Mouse (Mus musculus): Measurements from ENCODE around the gene Olfr527. TPM values are rescaled to one million over a fixed set of nuclear protein-coding genes. Genes with fewer than 3 reads are reported as not detected.

Gene Olfr527
- not detected in 2 replicates for polyA plus RNA-seq (2012; rRNA removed)

DNA sequence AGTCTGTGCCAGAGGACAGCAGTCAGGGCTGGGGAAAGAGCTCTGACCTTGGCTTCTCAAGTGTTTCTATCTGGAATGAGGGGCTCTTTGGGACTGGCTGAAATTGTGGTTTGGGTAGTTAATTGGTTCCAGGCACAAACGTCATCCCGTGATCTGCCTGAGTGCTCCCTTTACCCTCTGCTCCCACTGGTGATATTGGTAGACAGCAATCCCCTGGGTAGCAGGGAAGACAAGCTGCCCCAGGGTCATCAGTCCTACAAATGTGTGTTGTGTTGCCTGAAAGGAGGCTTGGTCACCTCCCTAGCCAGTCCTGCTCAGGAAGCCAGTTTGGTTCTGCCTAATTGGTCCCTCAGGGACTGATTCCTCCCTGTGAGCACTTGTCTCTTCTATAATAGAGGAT is at the start of gene Olfr527:
Gene Olfr527 (plus strand): TSS at position 301 of the 400 bp plus-strand sequence.
- peak; percentile 1 for DNase-seq (ENCODE audit: low read depth)

DNA sequence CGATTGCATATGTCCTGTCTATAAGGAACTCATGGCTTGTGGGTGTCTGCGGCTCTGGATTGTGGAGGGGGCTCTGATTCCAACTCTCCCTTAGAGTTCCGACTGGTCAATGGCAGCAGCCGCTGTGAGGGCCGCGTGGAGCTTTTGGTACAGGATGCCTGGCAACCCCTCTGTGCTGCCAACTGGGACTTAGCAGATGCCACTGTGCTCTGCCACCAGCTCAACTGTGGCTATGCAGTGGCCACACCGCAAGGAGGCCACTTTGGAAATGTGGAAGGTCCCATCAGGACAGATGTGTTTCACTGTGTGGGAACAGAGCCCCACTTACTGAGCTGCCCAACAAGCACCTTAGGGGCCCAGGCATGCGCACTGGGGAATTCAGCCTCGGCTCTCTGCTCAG is 38.1 kb upstream of the Olfr527 start:
- DNase-seq (ENCODE audit: low read depth) = no peak
- TF ChIP-seq POLR2A (IDR thresholded peaks at IDR 0.05; ENCODE audit: borderline replicate concordance, extremely low read depth, insufficient read depth, insufficient read length, poor library complexity, severe bottlenecking) = no peak
- TF ChIP-seq CTCF (IDR thresholded peaks at IDR 0.05; ENCODE audit: borderline replicate concordance, extremely low read depth, insufficient read depth, insufficient read length) = no peak

More for the DNA sequence above, at the start of gene Olfr527:
- no peak for TF ChIP-seq POLR2A (IDR thresholded peaks at IDR 0.05; ENCODE audit: borderline replicate concordance, extremely low read depth, insufficient read depth, insufficient read length, poor library complexity, severe bottlenecking)

DNA sequence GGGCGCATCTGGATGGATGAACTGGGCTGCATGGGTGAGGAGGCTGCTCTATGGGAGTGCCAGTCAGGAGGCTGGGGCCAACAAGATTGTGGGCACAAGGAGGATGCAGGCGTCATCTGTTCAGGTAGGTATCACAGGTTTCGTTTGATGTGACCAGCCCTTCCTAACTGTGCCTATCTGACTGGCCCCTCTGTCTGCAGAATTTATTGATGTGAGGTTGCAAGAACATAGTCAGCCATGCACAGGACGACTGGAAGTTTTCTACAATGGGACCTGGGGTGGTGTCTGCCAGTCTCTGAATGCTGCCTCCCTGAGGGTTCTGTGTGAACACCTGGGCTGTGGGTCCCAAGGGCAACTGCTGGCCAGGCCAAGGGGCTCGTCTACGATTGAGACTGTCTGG is 36.9 kb upstream of the Olfr527 start:
- TF ChIP-seq POLR2A (IDR thresholded peaks at IDR 0.05; ENCODE audit: borderline replicate concordance, extremely low read depth, insufficient read depth, insufficient read length, poor library complexity, severe bottlenecking) = no peak
- TF ChIP-seq CTCF (IDR thresholded peaks at IDR 0.05; ENCODE audit: borderline replicate concordance, extremely low read depth, insufficient read depth, insufficient read length) = no peak
- DNase-seq (ENCODE audit: low read depth) = no peak

DNA sequence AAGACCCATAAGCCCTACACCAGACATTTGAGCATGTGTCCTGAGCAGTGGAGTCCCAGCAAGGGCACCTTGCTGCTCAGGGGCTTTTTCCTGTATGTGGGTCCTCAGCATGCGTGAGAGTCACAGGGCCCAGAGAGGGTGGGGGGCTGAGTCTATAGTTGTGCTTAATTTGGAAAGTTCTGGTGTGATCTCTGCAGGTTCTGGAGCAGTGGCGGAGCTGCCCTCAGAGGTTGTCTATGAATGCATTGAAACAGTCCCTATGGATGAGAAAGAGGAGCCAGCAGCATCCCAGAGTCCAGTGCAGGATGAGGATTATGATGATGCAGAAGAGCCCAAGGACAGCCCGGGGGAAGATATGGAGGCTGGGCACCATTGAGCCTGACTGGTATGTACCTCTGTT is 34.4 kb upstream of the Olfr527 start:
- DNase-seq (ENCODE audit: low read depth) = no peak
- no peak for TF ChIP-seq CTCF (IDR thresholded peaks at IDR 0.05; ENCODE audit: borderline replicate concordance, extremely low read depth, insufficient read depth, insufficient read length)
- no peak for TF ChIP-seq POLR2A (IDR thresholded peaks at IDR 0.05; ENCODE audit: borderline replicate concordance, extremely low read depth, insufficient read depth, insufficient read length, poor library complexity, severe bottlenecking)

DNA sequence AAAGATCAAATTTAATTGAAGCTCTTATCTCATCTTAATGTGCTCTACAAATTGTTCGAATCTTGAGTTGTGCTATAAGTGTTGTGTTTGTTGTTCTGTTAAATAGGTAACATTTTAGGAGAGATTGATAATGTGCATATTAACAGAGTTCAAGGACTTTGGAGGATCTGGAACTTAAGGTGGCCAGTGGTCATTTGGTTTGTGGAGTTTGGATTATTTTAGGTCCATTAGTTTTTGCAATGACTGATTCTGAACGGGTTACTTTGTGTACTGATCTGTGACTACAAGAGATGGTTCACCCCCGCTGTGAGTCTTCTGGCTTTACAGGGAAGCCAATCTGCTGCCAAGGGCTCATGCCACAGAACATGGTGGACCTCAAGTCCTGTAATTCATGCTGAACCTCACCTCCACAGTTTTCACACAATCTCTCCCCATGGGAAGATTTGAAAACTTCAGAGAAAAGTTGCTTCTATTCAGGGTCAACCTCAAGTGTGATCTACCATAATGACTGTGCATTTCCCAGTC is 13.9 kb upstream of the Olfr527 start:
- TF ChIP-seq POLR2A (IDR thresholded peaks at IDR 0.05; ENCODE audit: borderline replicate concordance, extremely low read depth, insufficient read depth, insufficient read length, poor library complexity, severe bottlenecking) (no peak), CTCF (IDR thresholded peaks at IDR 0.05; ENCODE audit: borderline replicate concordance, extremely low read depth, insufficient read depth, insufficient read length) (no peak)
- no peak for DNase-seq (ENCODE audit: low read depth)

DNA sequence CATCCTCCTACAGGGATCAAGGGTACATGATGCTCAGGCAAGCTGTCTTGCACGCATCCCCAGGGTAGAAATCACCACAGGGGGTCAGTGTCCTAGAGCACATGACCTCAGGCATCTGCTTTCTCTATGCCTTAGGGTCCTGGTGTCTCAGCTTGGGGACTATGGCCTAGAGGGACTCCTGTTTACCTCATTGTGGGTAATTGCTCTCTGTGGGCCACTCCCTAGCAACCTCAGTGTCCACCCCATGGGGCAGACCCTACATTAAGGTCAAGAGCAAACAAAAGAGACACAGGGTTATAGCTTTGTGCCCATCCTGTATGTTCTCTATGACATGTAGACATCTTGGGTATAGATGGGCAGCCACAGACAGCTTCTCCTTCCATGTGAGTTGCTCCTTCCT is 13.3 kb upstream of the Olfr527 start, which contains the start of gene Olfr525:
Gene Olfr525 (plus strand): TSS at position 301 of the 400 bp plus-strand sequence.
- TF ChIP-seq POLR2A (IDR thresholded peaks at IDR 0.05; ENCODE audit: borderline replicate concordance, extremely low read depth, insufficient read depth, insufficient read length, poor library complexity, severe bottlenecking) (no peak), CTCF (IDR thresholded peaks at IDR 0.05; ENCODE audit: borderline replicate concordance, extremely low read depth, insufficient read depth, insufficient read length) (no peak)
- DNase-seq (ENCODE audit: low read depth) = no peak

DNA sequence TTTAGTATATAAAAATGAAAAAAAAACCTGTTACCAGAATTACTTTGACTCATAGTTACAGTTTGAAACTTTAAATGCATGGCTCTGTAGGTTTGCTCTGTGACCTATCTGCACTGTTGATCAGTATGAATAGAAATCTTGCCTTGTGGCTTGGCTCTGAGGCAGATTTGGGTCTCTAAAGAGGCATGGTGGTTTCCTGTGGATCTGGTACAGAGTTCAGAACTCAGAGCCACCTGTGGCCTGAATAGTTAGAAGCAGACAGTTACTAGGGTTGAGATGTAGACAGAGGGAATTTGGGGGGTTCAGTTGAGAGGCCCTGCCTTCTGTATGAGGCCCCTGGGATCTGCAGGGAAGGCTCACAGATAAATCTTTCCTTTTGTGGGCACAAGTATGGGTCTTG is 12.7 kb upstream of the Olfr527 start:
- TF ChIP-seq POLR2A (IDR thresholded peaks at IDR 0.05; ENCODE audit: borderline replicate concordance, extremely low read depth, insufficient read depth, insufficient read length, poor library complexity, severe bottlenecking) (no peak), CTCF (IDR thresholded peaks at IDR 0.05; ENCODE audit: borderline replicate concordance, extremely low read depth, insufficient read depth, insufficient read length) (no peak)
- no peak for DNase-seq (ENCODE audit: low read depth)

DNA sequence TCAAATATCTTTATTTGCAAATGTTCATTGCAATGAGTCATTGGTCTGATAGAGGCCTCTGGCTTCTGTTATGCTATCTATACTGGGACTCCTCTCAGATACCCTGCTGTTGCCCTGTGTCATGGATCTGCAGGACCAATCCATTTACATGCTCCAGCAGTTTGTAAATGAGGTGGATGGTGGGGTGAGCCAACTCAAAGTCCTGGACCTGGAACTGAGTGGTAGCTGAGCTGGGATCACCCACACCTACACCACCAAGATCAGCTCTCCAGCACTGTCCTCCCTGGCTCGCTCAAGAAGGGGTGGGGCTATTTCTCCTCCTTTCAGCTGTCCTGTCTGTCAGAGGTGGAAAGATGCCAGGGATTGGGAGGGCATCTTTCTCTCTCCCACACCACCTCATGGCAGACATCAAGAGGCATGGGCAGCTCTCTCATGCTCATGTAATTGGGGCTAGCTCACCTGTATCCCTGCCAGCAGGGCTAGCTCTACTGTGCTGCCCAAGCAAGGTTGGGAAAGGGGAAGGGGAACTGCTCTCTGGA is 4.0 kb upstream of the Olfr527 start:
- DNase-seq (ENCODE audit: low read depth) = no peak
- TF ChIP-seq CTCF (IDR thresholded peaks at IDR 0.05; ENCODE audit: borderline replicate concordance, extremely low read depth, insufficient read depth, insufficient read length) = no peak
- TF ChIP-seq POLR2A (IDR thresholded peaks at IDR 0.05; ENCODE audit: borderline replicate concordance, extremely low read depth, insufficient read depth, insufficient read length, poor library complexity, severe bottlenecking) = no peak

DNA sequence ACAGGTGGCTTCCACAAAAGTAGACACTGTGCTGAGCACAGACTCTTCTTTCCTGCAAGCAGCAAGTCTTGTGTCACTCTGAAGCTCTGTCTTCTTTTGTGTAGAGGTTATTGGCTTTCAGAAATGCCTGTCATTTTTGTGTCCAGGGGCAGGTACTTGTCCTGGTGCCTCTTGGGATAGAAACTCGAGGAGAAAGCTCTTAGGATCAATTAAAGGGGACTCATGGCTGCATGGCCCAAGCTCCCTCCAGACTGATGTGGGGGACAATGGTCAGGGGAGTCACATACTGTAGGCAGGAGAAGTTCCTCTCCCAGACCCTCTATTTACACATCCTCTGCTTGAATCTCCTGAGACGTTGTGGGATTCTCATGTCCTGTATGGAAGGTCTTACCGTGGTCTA is 27.8 kb downstream of the Olfr527 start, which contains the start of gene Olfr60:
Gene Olfr60 (minus strand): TSS at position 101 of the 400 bp plus-strand sequence.
- TF ChIP-seq POLR2A (IDR thresholded peaks at IDR 0.05; ENCODE audit: borderline replicate concordance, extremely low read depth, insufficient read depth, insufficient read length, poor library complexity, severe bottlenecking) = no peak
- TF ChIP-seq CTCF (IDR thresholded peaks at IDR 0.05; ENCODE audit: borderline replicate concordance, extremely low read depth, insufficient read depth, insufficient read length) = no peak
- DNase-seq (ENCODE audit: low read depth) = no peak

DNA sequence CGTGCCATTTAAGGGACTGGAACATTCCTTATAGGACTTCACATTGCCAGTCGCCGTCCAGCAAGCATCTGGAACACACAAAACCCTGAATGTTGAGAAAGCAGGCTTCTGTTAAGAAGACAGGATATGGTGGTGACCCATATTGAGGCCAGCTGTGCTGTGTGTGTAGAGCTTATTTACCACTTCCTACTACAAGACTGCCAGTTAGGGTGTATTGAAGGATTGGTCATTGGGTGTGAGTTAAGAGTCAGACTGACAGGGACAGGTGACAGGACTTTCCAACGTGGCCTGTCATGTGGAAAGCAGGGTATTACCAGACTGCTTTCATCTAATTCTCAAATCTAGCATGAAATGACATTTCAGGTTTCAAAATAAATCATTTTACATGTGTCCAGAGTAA is 40.5 kb downstream of the Olfr527 start:
- no peak for DNase-seq (ENCODE audit: low read depth)
- TF ChIP-seq POLR2A (IDR thresholded peaks at IDR 0.05; ENCODE audit: borderline replicate concordance, extremely low read depth, insufficient read depth, insufficient read length, poor library complexity, severe bottlenecking) (no peak), CTCF (IDR thresholded peaks at IDR 0.05; ENCODE audit: borderline replicate concordance, extremely low read depth, insufficient read depth, insufficient read length) (no peak)

DNA sequence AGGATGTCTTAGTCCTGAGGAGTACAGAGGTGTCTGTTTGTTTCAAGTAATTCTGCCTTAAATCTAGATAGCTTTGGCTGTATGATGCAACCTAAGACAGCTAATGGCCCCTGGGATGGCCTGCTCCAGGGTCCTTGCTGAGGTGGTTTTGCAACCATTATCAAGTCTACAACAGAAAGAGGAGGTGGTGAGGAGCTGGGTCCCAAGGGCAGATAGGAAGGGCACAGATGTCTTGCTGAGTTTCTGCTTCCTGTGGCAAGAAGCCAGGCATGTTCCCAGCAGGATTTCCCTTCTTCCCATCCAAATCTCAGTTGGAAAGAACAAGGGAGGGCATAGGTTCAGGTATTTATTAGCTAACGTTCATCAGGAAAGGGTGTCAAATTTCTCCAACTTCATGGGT is 42.4 kb downstream of the Olfr527 start, which contains the start of gene Olfr530:
Gene Olfr530 (minus strand): TSS at position 101 of the 400 bp plus-strand sequence.
- TF ChIP-seq CTCF (IDR thresholded peaks at IDR 0.05; ENCODE audit: borderline replicate concordance, extremely low read depth, insufficient read depth, insufficient read length) (no peak), POLR2A (IDR thresholded peaks at IDR 0.05; ENCODE audit: borderline replicate concordance, extremely low read depth, insufficient read depth, insufficient read length, poor library complexity, severe bottlenecking) (no peak)
- no peak for DNase-seq (ENCODE audit: low read depth)

DNA sequence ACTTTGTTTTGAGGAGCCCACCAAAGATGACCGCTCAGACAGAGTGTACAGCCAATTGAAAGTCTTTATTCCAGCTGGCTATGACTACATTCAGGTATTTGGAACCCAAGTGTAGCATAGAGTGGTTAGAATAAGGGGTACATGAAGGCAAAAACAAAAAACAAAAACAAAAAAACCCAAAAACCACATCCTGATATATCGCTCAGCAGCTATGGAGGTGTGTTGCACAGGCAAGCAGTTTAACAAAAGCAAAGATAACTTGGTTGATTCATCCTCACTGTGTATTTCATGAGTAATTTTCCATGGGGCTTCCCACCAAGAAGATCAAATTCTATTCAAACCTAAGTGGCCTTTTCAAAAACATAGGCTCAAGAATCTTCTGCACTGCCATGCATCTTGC is 43.1 kb downstream of the Olfr527 start:
- TF ChIP-seq CTCF (IDR thresholded peaks at IDR 0.05; ENCODE audit: borderline replicate concordance, extremely low read depth, insufficient read depth, insufficient read length) (no peak), POLR2A (IDR thresholded peaks at IDR 0.05; ENCODE audit: borderline replicate concordance, extremely low read depth, insufficient read depth, insufficient read length, poor library complexity, severe bottlenecking) (no peak)
- DNase-seq (ENCODE audit: low read depth) = no peak

Other genes starting within 250 kb of the Olfr527 start
- gene Prap1, start 240.6 kb upstream of the Olfr527 start, polyA plus RNA-seq (2012; rRNA removed) = 6.4 TPM in 1 of 2 replicates, not detected in the other
- gene Fuom, start 231.6 kb upstream of the Olfr527 start, polyA plus RNA-seq (2012; rRNA removed) = 25.3 and 25.7 TPM in 2 replicates
- gene Paox, start 218.2 kb upstream of the Olfr527 start, polyA plus RNA-seq (2012; rRNA removed) = 5.1 and 6.0 TPM in 2 replicates
- 74.9 and 75.4 TPM in 2 replicates for gene Echs1, start 217.5 kb upstream of the Olfr527 start, polyA plus RNA-seq (2012; rRNA removed)
- gene Mtg1, start 196.5 kb upstream of the Olfr527 start, polyA plus RNA-seq (2012; rRNA removed) = 33.9 and 41.5 TPM in 2 replicates
- 10.2 and 16.2 TPM in 2 replicates for gene Sprn, start 179.1 kb upstream of the Olfr527 start, polyA plus RNA-seq (2012; rRNA removed)
- not detected in 2 replicates for gene Olfr522, start 169.3 kb upstream of the Olfr527 start, polyA plus RNA-seq (2012; rRNA removed)
- gene Olfr523, start 160.8 kb upstream of the Olfr527 start, polyA plus RNA-seq (2012; rRNA removed) = not detected in 2 replicates
- not detected in 2 replicates for gene Olfr524, start 128.1 kb upstream of the Olfr527 start, polyA plus RNA-seq (2012; rRNA removed)
- gene Cd163l1, start 115.8 kb upstream of the Olfr527 start, polyA plus RNA-seq (2012; rRNA removed) = 0.04 TPM in 1 of 2 replicates, not detected in the other
- gene 5830411N06Rik, start 86.7 kb upstream of the Olfr527 start, polyA plus RNA-seq (2012; rRNA removed) = 0.05 TPM in 1 of 2 replicates, not detected in the other
- gene Olfr525, start 13.2 kb upstream of the Olfr527 start, polyA plus RNA-seq (2012; rRNA removed) = not detected in 2 replicates
- gene Olfr60, start 27.7 kb downstream of the Olfr527 start, polyA plus RNA-seq (2012; rRNA removed) = not detected in 2 replicates
- not detected in 2 replicates for gene Olfr530, start 42.3 kb downstream of the Olfr527 start, polyA plus RNA-seq (2012; rRNA removed)
- gene Olfr531, start 68.9 kb downstream of the Olfr527 start, polyA plus RNA-seq (2012; rRNA removed) = not detected in 2 replicates
- gene Olfr532, start 87.6 kb downstream of the Olfr527 start, polyA plus RNA-seq (2012; rRNA removed) = not detected in 2 replicates
- gene Olfr533, start 129.4 kb downstream of the Olfr527 start, polyA plus RNA-seq (2012; rRNA removed) = not detected in 2 replicates
- gene Olfr535, start 150.2 kb downstream of the Olfr527 start, polyA plus RNA-seq (2012; rRNA removed) = not detected in 2 replicates
- not detected in 2 replicates for gene Olfr536, start 173.4 kb downstream of the Olfr527 start, polyA plus RNA-seq (2012; rRNA removed)
- gene Olfr538, start 233.9 kb downstream of the Olfr527 start, polyA plus RNA-seq (2012; rRNA removed) = not detected in 2 replicates

Measured in brain, embryonic 14.5 days (tissue).